ENCODE assay signal across 21 mouse cellular contexts in genomic region chr7:28567539-28567938, GRCm38 (mm10). TPM values are rescaled to one million over a fixed set of nuclear protein-coding genes. Genes with fewer than 3 reads are reported as not detected.
A peak's percentile ranks its signal among the peaks of the same experiment; 100 is the strongest.
DNase-seq lines count a peak whose midpoint lies in the region; ATAC-seq and TF ChIP-seq lines count a peak whose summit lies in the region.
"Had no signal": no experiment of that assay in that cellular context is flagged by ENCODE, and none has a peak within 500 bp of the region (broad histone marks: within the 10 kb centered on the region; RNA-seq: fewer than 3 reads in every experiment).

No protein-coding gene starts in this region.

- H3K9me3 ChIP-seq in MEL (replicated peaks; ENCODE audit: insufficient read depth, low read length) = no peaks in the 10 kb centered on the region
- H3K9me3 ChIP-seq: G1E had no signal

- TF ChIP-seq RAD21 in MEL (IDR thresholded peaks at IDR 0.05; ENCODE audit: low read depth, low read length) = no peak

- no peak for TF ChIP-seq CTCF in MEL (IDR thresholded peaks at IDR 0.05 in 2 of 3, conservative IDR thresholded peaks at IDR 0.05 in 1 of 3; ENCODE audit: control insufficient read depth in 1 of 3, insufficient read depth in 1 of 3, low read depth in 2 of 3, low read length in 3 of 3, poor library complexity in 1 of 3, severe bottlenecking in 1 of 3)

- H3K27me3 ChIP-seq in MEL (ENCODE audit: control insufficient read depth in 1 of 2, insufficient read depth in 2 of 2, low read length in 2 of 2) = no peaks in the 10 kb centered on the region
- H3K27me3 ChIP-seq in myocyte (ENCODE audit: control insufficient read depth, insufficient read depth, insufficient read length) = no peaks in the 10 kb centered on the region
- H3K27me3 ChIP-seq: CH12.LX, Patski had no signal

- H3K27ac ChIP-seq in MEL (ENCODE audit: control insufficient read depth, low read depth, low read length) = no peak overlapping the region

- TF ChIP-seq POLR2A in MEL (IDR thresholded peaks at IDR 0.05; ENCODE audit: control insufficient read depth in 1 of 2, insufficient read depth in 1 of 2, low read depth in 1 of 2, low read length in 2 of 2, poor library complexity in 1 of 2) (no peak), myocyte (IDR thresholded peaks at IDR 0.05; ENCODE audit: insufficient read length, low read depth) (no peak)

- peaks cover 0 to 3% of the 10 kb centered on the region in 2 experiments; a peak in 1 of 4 replicates for H3K4me1 ChIP-seq in MEL (ENCODE audit: control insufficient read depth in 1 of 2, insufficient read depth in 2 of 2, low read length in 2 of 2)

- H3ac ChIP-seq in myocyte (ENCODE audit: control insufficient read depth, insufficient read length) = no peak overlapping the region

- no peak overlapping the region for H3K4me2 ChIP-seq in myocyte (ENCODE audit: low read depth)

- ATAC-seq in granulocyte monocyte progenitor cell, adult 5-6 weeks (replicated peaks; ENCODE audit: poor library complexity, severe bottlenecking) = no peak
- ATAC-seq: activated CD4-positive, CD25-positive, alpha-beta regulatory T cell, adult 4 months; Patski had no signal

- TF ChIP-seq EP300 in MEL (IDR thresholded peaks at IDR 0.05; ENCODE audit: low read depth in 1 of 2, low read length in 2 of 2) = peak in 1 of 2 experiments; percentile 50; a peak in 2 of 4 replicates

- DNase-seq in MEL (ENCODE audit: low read depth, low spot score) = peak; percentile 32
- no peak for DNase-seq in ovary, postnatal 10 days (ENCODE audit: low spot score)
- DNase-seq: adrenal gland, adult 8-10 months had no signal

- H3K9ac ChIP-seq in MEL (ENCODE audit: control insufficient read depth, low read depth, low read length, poor library complexity, severe bottlenecking) = no peak overlapping the region

- H3K36me3 ChIP-seq in MEL (ENCODE audit: control insufficient read depth in 1 of 2, insufficient read depth in 2 of 2, low read length in 2 of 2) = no peaks in the 10 kb centered on the region; a peak in 1 of 4 replicates
- H3K36me3 ChIP-seq in myocyte (ENCODE audit: control insufficient read depth, insufficient read depth) = no peaks in the 10 kb centered on the region

- H3K79me2 ChIP-seq in MEL (ENCODE audit: control insufficient read depth, insufficient read depth, low read length, poor library complexity) (no peaks in the 10 kb centered on the region), myocyte (ENCODE audit: control insufficient read depth, insufficient read depth) (no peaks in the 10 kb centered on the region)

- H3K4me3 ChIP-seq in MEL (ENCODE audit: control insufficient read depth in 1 of 2, insufficient read depth in 1 of 2, low read depth in 2 of 2, low read length in 2 of 2) (no peak overlapping the region), myocyte (no peak overlapping the region)

TF ChIP-seq in MEL, 35 proteins besides CTCF, POLR2A, EP300 and RAD21:
- TF ChIP-seq SIN3A (IDR thresholded peaks at IDR 0.05; ENCODE audit: low read length) (no peak), ZMIZ1 (IDR thresholded peaks at IDR 0.05; ENCODE audit: low read depth, low read length) (no peak), ZKSCAN1 (IDR thresholded peaks at IDR 0.05; ENCODE audit: low read depth, low read length) (no peak), MEF2A (IDR thresholded peaks at IDR 0.05; ENCODE audit: extremely low read depth, insufficient replicate concordance, low read depth, low read length, poor library complexity, severe bottlenecking) (no peak), MYC (IDR thresholded peaks at IDR 0.05; ENCODE audit: low read depth, low read length) (no peak), ZNF384 (IDR thresholded peaks at IDR 0.05; ENCODE audit: low read depth, low read length) (no peak), MAFK (IDR thresholded peaks at IDR 0.05; ENCODE audit: borderline replicate concordance, low read depth, low read length) (no peak)
TF ChIP-seq in MEL: peak in this region for 0.

TF ChIP-seq in myocyte, 11 proteins besides CTCF, POLR2A, EP300 and RAD21:
- no peak for TF ChIP-seq MAX (IDR thresholded peaks at IDR 0.05; ENCODE audit: low read depth)
- TF ChIP-seq MYOG (IDR thresholded peaks at IDR 0.05; ENCODE audit: control insufficient read depth in 1 of 3, insufficient read depth in 1 of 3, insufficient read length in 2 of 3, low read depth in 2 of 3) = peak; percentile 7 to 80 (median 48)
- peak in 2 of 3 experiments; percentile 56 to 64 for TF ChIP-seq MYOD1 (IDR thresholded peaks at IDR 0.05; ENCODE audit: control insufficient read depth in 1 of 3, insufficient read length in 2 of 3, low read depth in 2 of 3)

RNA-seq across cellular contexts. Expression of gene Nccrp1, which starts 20.5 kb away (rescaled TPM):
- not detected in 2 replicates for total RNA-seq in MEL (2012; rRNA removed)
- polyA plus RNA-seq in MEL (2012; ENCODE audit: insufficient read depth in 1 of 2, insufficient read length in 2 of 2, low read depth in 1 of 2, low replicate concordance in 2 of 2, missing spikeins in 1 of 2) (not detected), myocyte (2012; fragmentation: generic; extraction: Trizol) (0.07 TPM)
- not detected in 2 replicates for total RNA-seq in granulocyte monocyte progenitor cell, adult 5-6 weeks (2014; fragmentation: Nextera tagmentation)
- not detected in 2 replicates for total RNA-seq in granulocyte monocyte progenitor cell, adult 5-6 weeks (2017)
- total RNA-seq: adrenal gland, adult 18-20 months; adrenal gland, adult 2 months; adrenal gland, adult 8-10 months; adrenal gland, postnatal 10 days; adrenal gland, postnatal 14 days; adrenal gland, postnatal 25 days; adrenal gland, postnatal 4 days; CH12.LX; G1E had no signal
- polyA plus RNA-seq: activated CD4-positive, CD25-positive, alpha-beta regulatory T cell, adult 4 months; C2C12; CD4-positive, CD25-positive, alpha-beta regulatory T cell, adult 4 months; Patski had no signal

RNA-seq across cellular contexts. Expression of gene Sycn, which starts 26.9 kb away (rescaled TPM):
- not detected in 2 replicates for total RNA-seq in MEL (2012; rRNA removed)
- not detected for polyA plus RNA-seq in MEL (2012; ENCODE audit: insufficient read depth in 1 of 2, insufficient read length in 2 of 2, low read depth in 1 of 2, low replicate concordance in 2 of 2, missing spikeins in 1 of 2)
- polyA plus RNA-seq in myocyte (2012; fragmentation: generic; extraction: Trizol) = not detected
- not detected in 2 replicates for total RNA-seq in granulocyte monocyte progenitor cell, adult 5-6 weeks (2014; fragmentation: Nextera tagmentation)
- total RNA-seq in granulocyte monocyte progenitor cell, adult 5-6 weeks (2017) = not detected in 2 replicates
- total RNA-seq: adrenal gland, adult 18-20 months; adrenal gland, adult 2 months; adrenal gland, adult 8-10 months; adrenal gland, postnatal 10 days; adrenal gland, postnatal 14 days; adrenal gland, postnatal 25 days; adrenal gland, postnatal 36 days; CH12.LX; ES-E14; G1E had no signal
- polyA plus RNA-seq: activated CD4-positive, CD25-positive, alpha-beta regulatory T cell, adult 4 months; brain, embryonic 14.5 days; C2C12; CD4-positive, CD25-positive, alpha-beta regulatory T cell, adult 4 months; cerebellum, adult 2 months; G1E; Patski had no signal

RNA-seq across cellular contexts. Expression of gene Samd4b, which starts 30.4 kb away (rescaled TPM):
- total RNA-seq in MEL (2012; rRNA removed) = 6.4 and 7.2 TPM in 2 replicates
- polyA plus RNA-seq in MEL (2012; ENCODE audit: insufficient read depth in 1 of 2, insufficient read length in 2 of 2, low read depth in 1 of 2, low replicate concordance in 2 of 2, missing spikeins in 1 of 2) = 10 to 100 TPM in 1 of 2 experiments, not detected in 1; 45.9 TPM
- 29.4 TPM for polyA plus RNA-seq in myocyte (2012; fragmentation: generic; extraction: Trizol)
- 17.5 and 25.0 TPM in 2 replicates for total RNA-seq in granulocyte monocyte progenitor cell, adult 5-6 weeks (2014; fragmentation: Nextera tagmentation)
- 3.4 and 3.9 TPM in 2 replicates for total RNA-seq in granulocyte monocyte progenitor cell, adult 5-6 weeks (2017)

RNA-seq across cellular contexts. Expression of gene Pak4, which starts 30.4 kb away (rescaled TPM):
- 9.3 and 9.7 TPM in 2 replicates for total RNA-seq in MEL (2012; rRNA removed)
- polyA plus RNA-seq in MEL (2012; ENCODE audit: insufficient read depth in 1 of 2, insufficient read length in 2 of 2, low read depth in 1 of 2, low replicate concordance in 2 of 2, missing spikeins in 1 of 2) (10 to 100 TPM in 1 of 2 experiments, not detected in 1; 26.6 TPM), myocyte (2012; fragmentation: generic; extraction: Trizol) (27.5 TPM)
- 3.2 and 3.7 TPM in 2 replicates for total RNA-seq in granulocyte monocyte progenitor cell, adult 5-6 weeks (2014; fragmentation: Nextera tagmentation)
- 3.4 and 6.4 TPM in 2 replicates for total RNA-seq in granulocyte monocyte progenitor cell, adult 5-6 weeks (2017)

RNA-seq across cellular contexts. Expression of gene Ifnl3, which starts 44.9 kb away (rescaled TPM):
- total RNA-seq in MEL (2012; rRNA removed) = not detected in 2 replicates
- polyA plus RNA-seq in MEL (2012; ENCODE audit: insufficient read depth in 1 of 2, insufficient read length in 2 of 2, low read depth in 1 of 2, low replicate concordance in 2 of 2, missing spikeins in 1 of 2) (not detected), myocyte (2012; fragmentation: generic; extraction: Trizol) (not detected)
- not detected in 2 replicates for total RNA-seq in granulocyte monocyte progenitor cell, adult 5-6 weeks (2014; fragmentation: Nextera tagmentation)
- not detected in 2 replicates for total RNA-seq in granulocyte monocyte progenitor cell, adult 5-6 weeks (2017)
- total RNA-seq: adrenal gland, adult 18-20 months; adrenal gland, adult 2 months; adrenal gland, adult 8-10 months; adrenal gland, postnatal 10 days; adrenal gland, postnatal 14 days; adrenal gland, postnatal 25 days; adrenal gland, postnatal 36 days; adrenal gland, postnatal 4 days; CH12.LX; ES-E14; G1E had no signal
- polyA plus RNA-seq: activated CD4-positive, CD25-positive, alpha-beta regulatory T cell, adult 4 months; brain, embryonic 14.5 days; C2C12; CD4-positive, CD25-positive, alpha-beta regulatory T cell, adult 4 months; cerebellum, adult 2 months; G1E; Patski had no signal
